In genomic region chr16:13259026-13259425, GRCm38 (mm10) we compare ENCODE assay signal across 19 mouse cellular contexts. TPM values are rescaled to one million over a fixed set of nuclear protein-coding genes. Genes with fewer than 3 reads are reported as not detected.
A peak's percentile ranks its signal among the peaks of the same experiment; 100 is the strongest.
DNase-seq lines count a peak whose midpoint lies in the region; ATAC-seq and TF ChIP-seq lines count a peak whose summit lies in the region.
"Had no signal": no experiment of that assay in that cellular context is flagged by ENCODE, and none has a peak within 500 bp of the region (broad histone marks: within the 10 kb centered on the region; RNA-seq: fewer than 3 reads in every experiment).

No protein-coding gene starts in this region.

- no peak overlapping the region for H3K4me2 ChIP-seq in liver, postnatal 0 days (ENCODE audit: low read depth, low read length)
- no peak overlapping the region for H3K4me2 ChIP-seq in liver, embryonic 11.5 days
- H3K4me2 ChIP-seq in stomach, postnatal 0 days (replicated peaks; ENCODE audit: low read depth), result no peak overlapping the region
- H3K4me2 ChIP-seq: embryonic facial prominence, embryonic 12.5 days; forebrain, embryonic 13.5 days; heart, embryonic 12.5 days; hindbrain, embryonic 15.5 days had no signal

- H3K4me3 ChIP-seq in liver, postnatal 0 days (ENCODE audit: low read depth, low read length), result no peak overlapping the region
- no peak overlapping the region for H3K4me3 ChIP-seq in liver, embryonic 11.5 days (ENCODE audit: low read depth, low read length)
- no peak overlapping the region for H3K4me3 ChIP-seq in stomach, postnatal 0 days (ENCODE audit: low read depth, low read length)
- H3K4me3 ChIP-seq: embryonic facial prominence, embryonic 12.5 days; forebrain, embryonic 13.5 days; heart, adult 2 months; heart, embryonic 12.5 days; hindbrain, embryonic 15.5 days had no signal

- no peak for TF ChIP-seq EP300 in liver, postnatal 0 days (IDR thresholded peaks at IDR 0.05; ENCODE audit: low read depth)
- no peak for TF ChIP-seq EP300 in stomach, postnatal 0 days (optimal IDR thresholded peaks at IDR 0.05)

- no peak overlapping the region for H3K9ac ChIP-seq in liver, postnatal 0 days (replicated peaks)
- H3K9ac ChIP-seq in liver, embryonic 11.5 days (ENCODE audit: low read depth, low read length), result no peak overlapping the region
- no peak overlapping the region for H3K9ac ChIP-seq in stomach, postnatal 0 days (ENCODE audit: low read length)
- H3K9ac ChIP-seq: embryonic facial prominence, embryonic 12.5 days; forebrain, embryonic 13.5 days; forebrain, postnatal 0 days; heart, embryonic 12.5 days; hindbrain, embryonic 15.5 days had no signal

- no peak for TF ChIP-seq CTCF in liver, postnatal 0 days (IDR thresholded peaks at IDR 0.05; ENCODE audit: low read depth)
- no peak for TF ChIP-seq CTCF in stomach, postnatal 0 days (IDR thresholded peaks at IDR 0.05; ENCODE audit: low read depth)

- no peaks in the 10 kb centered on the region for H3K9me3 ChIP-seq in liver, postnatal 0 days (ENCODE audit: low read length)
- no peaks in the 10 kb centered on the region for H3K9me3 ChIP-seq in liver, embryonic 11.5 days (ENCODE audit: control insufficient read depth, low read length)
- H3K9me3 ChIP-seq in stomach, postnatal 0 days (ENCODE audit: control insufficient read depth, low read length), result no peaks in the 10 kb centered on the region
- H3K9me3 ChIP-seq: embryonic facial prominence, embryonic 12.5 days; forebrain, embryonic 13.5 days; heart, embryonic 12.5 days; hindbrain, embryonic 15.5 days had no signal

- whole genome bisulfite sequencing in liver, postnatal 0 days (ENCODE audit: insufficient replicate concordance), result 85% methylated on average over 2 of the region's 2 CpGs
- 88% methylated on average over 2 of the region's 2 CpGs for WGBS in liver, embryonic 11.5 days
- WGBS in stomach, postnatal 0 days, result 72% methylated on average over 2 of the region's 2 CpGs

- H3K4me1 ChIP-seq in liver, postnatal 0 days (ENCODE audit: insufficient read depth), result peaks cover 18% of the 10 kb centered on the region
- peaks cover 7% of the 10 kb centered on the region; the same call in 1 of the 2 replicates for H3K4me1 ChIP-seq in liver, embryonic 11.5 days (replicated peaks; ENCODE audit: control insufficient read depth, insufficient read depth, low read length)
- H3K4me1 ChIP-seq in stomach, postnatal 0 days (replicated peaks; ENCODE audit: control insufficient read depth, insufficient read depth), result 0 out of 2 replicates have a peak, but pooled peaks cover 6% of the 10 kb centered on the region

- H3K27ac ChIP-seq in liver, postnatal 0 days (ENCODE audit: low read depth), result no peak overlapping the region
- no peak overlapping the region for H3K27ac ChIP-seq in liver, embryonic 11.5 days (ENCODE audit: low read depth, low read length)
- 0 out of 2 replicates have a peak overlapping the region, but pooled peaks have one; percentile 18 for H3K27ac ChIP-seq in stomach, postnatal 0 days (replicated peaks)
- H3K27ac ChIP-seq: embryonic facial prominence, embryonic 12.5 days; forebrain, embryonic 13.5 days; heart, adult 2 months; hindbrain, embryonic 15.5 days had no signal

- DNase-seq in heart, adult 11 months, result peak; percentile 80
- no peak for DNase-seq in heart, adult 18-20 months
- DNase-seq in liver, postnatal 0 days, result peak; percentile 8
- no peak for DNase-seq in liver, embryonic 11.5 days (ENCODE audit: low spot score)
- DNase-seq in stomach, postnatal 0 days (ENCODE audit: low spot score), result no peak
- DNase-seq: adrenal gland, postnatal 10 days; cerebellum, adult 18-20 months; cerebellum, postnatal 10 days; embryo, embryonic 11 days; forebrain, postnatal 0 days; gastrocnemius, postnatal 36 days had no signal

- H3K36me3 ChIP-seq in liver, postnatal 0 days (replicated peaks; ENCODE audit: insufficient read depth, low read length), result no peaks in the 10 kb centered on the region
- H3K36me3 ChIP-seq in liver, embryonic 11.5 days (ENCODE audit: control insufficient read depth, insufficient read depth, low read length), result no peaks in the 10 kb centered on the region
- no peaks in the 10 kb centered on the region for H3K36me3 ChIP-seq in stomach, postnatal 0 days (ENCODE audit: control insufficient read depth, insufficient read depth, low read length)
- H3K36me3 ChIP-seq: embryonic facial prominence, embryonic 12.5 days; hindbrain, embryonic 15.5 days had no signal

- no peak for ATAC-seq in liver, postnatal 0 days
- no peak for ATAC-seq in liver, embryonic 11.5 days (replicated peaks; ENCODE audit: low FRiP score)
- ATAC-seq in stomach, postnatal 0 days (ENCODE audit: low FRiP score, low TSS enrichment), result no peak
- no peak for ATAC-seq in cerebellum, adult (ENCODE audit: insufficient number of reproducible peaks, low FRiP score, low TSS enrichment)
- ATAC-seq: forebrain, embryonic 13.5 days; forebrain, postnatal 0 days; intestine, embryonic 16.5 days had no signal

- H3K27me3 ChIP-seq in liver, postnatal 0 days (ENCODE audit: insufficient read depth, low read length), result no peaks in the 10 kb centered on the region
- no peaks in the 10 kb centered on the region for H3K27me3 ChIP-seq in liver, embryonic 11.5 days (replicated peaks; ENCODE audit: control insufficient read depth, insufficient read depth, low read length)
- no peaks in the 10 kb centered on the region for H3K27me3 ChIP-seq in stomach, postnatal 0 days (ENCODE audit: control insufficient read depth, insufficient read depth, low read length)
- H3K27me3 ChIP-seq: CH12.LX; embryonic facial prominence, embryonic 12.5 days; forebrain, embryonic 13.5 days; heart, embryonic 12.5 days; hindbrain, embryonic 15.5 days had no signal

RNA-seq across cellular contexts. Expression of gene Mrtfb, which starts 2.7 kb away (rescaled TPM):
- total RNA-seq in heart, adult 18-20 months (2021), result 10 to 100 TPM; 17.8 to 23.0 TPM
- 5.8 and 6.0 TPM in 2 replicates for polyA plus RNA-seq in liver, postnatal 0 days (2015; fragmentation: Nextera tagmentation; extraction: Ambion mirVana)
- 12.1 and 14.8 TPM in 2 replicates for polyA plus RNA-seq in liver, embryonic 11.5 days (2014; fragmentation: Nextera tagmentation; extraction: Ambion mirVana)
- polyA plus RNA-seq in stomach, postnatal 0 days (2015; fragmentation: Nextera tagmentation; extraction: Ambion mirVana), result 12.5 and 12.6 TPM in 2 replicates

Comparison
In these comparisons a context has a peak if more than half of its experiments do, and no peak if none do; other contexts are left out.
1. DNase-seq: peak in heart, adult 11 months (single experiment) and liver, postnatal 0 days (single experiment); none in heart, adult 18-20 months (0 of 2), liver, embryonic 11.5 days (single experiment) and stomach, postnatal 0 days (single experiment).